Mouse (Mus musculus): ENCODE results near the gene Dhrs13.

DNA sequence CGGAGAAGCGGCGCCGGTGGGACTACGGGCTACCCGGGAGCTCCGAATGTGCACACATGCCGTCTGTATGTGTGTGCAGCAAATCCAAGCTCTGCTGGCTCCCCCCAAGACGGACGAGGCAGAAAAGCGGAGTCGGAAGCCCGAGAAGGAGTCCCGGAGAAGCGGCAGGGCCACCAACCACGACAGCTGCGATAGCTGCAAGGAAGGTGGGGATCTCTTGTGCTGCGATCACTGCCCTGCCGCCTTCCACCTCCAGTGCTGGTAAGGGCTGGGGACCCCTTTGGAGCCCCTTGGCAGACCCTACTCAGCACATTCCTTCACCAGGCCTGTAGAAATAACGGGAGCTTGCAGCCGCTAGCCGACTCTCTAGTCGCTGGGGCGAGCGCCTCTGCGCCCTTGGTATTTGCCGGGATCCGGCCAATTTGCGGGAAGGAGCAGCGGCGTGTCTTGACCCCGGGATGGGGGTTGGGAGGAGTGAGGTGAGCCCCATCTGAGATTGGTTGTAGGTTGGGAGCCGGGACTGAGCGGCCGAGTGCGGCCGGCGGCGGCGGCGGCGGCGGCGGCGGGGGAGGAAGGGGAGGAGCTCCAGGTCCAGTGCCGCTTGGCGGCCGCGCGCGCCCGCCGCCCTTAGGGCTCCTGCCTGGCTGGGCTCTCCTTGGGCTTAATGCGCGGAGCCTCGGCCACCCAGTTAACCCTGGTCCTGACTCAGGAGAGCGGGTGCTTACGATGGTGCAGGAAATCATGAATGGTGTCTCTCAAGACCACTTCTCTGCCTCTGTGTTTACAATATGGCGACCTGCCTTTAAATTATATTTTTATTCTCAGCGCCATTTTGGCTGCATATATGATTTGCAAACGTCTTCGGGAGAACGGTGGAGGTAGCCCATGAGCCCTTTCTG, 47.9 kb upstream of the Dhrs13 start:
- peak; percentile 55; the same call in 1 of the 2 replicates for TF ChIP-seq POLR2A (IDR thresholded peaks at IDR 0.05; ENCODE audit: borderline replicate concordance, control insufficient read depth, low read depth, low read length)
- no peak for TF ChIP-seq CTCF (IDR thresholded peaks at IDR 0.05; ENCODE audit: control insufficient read depth, insufficient read depth, low read length)

Data from bone marrow, adult 2 months (tissue).